Mouse (Mus musculus) embryonic facial prominence, embryonic 11.5 days (tissue): ENCODE results near the gene Gm29797. TPM values are rescaled to one million over a fixed set of nuclear protein-coding genes. Genes with fewer than 3 reads are reported as not detected.

Experiments
- polyA plus RNA-seq: library from polyadenylated mRNA; unstranded; fragments of >200 nt; fragmentation: Nextera tagmentation; extraction: Ambion mirVana; gene quantifications from 2 replicates; pipeline ENCODE4 v1.2.1, GENCODE M21; 2014

The Gm29797 gene
- polyA plus RNA-seq, 1 experiment from 2014 or later = 0.29 TPM

Other genes starting within 250 kb of the Gm29797 start
- gene Zbtb46, start 197.6 kb upstream of the Gm29797 start, polyA plus RNA-seq = 7.4 and 9.0 TPM in 2 replicates
- gene Abhd16b, start 163.8 kb upstream of the Gm29797 start, polyA plus RNA-seq = 0.11 and 0.15 TPM in 2 replicates
- gene Tpd52l2, start 159.9 kb upstream of the Gm29797 start, polyA plus RNA-seq = 166 and 169 TPM in 2 replicates
- 77.0 and 79.1 TPM in 2 replicates for gene Dnajc5, start 136.5 kb upstream of the Gm29797 start, polyA plus RNA-seq
- gene Uckl1, start 72.1 kb upstream of the Gm29797 start, polyA plus RNA-seq = 33.5 and 38.6 TPM in 2 replicates
- 79.0 and 80.3 TPM in 2 replicates for gene Prpf6, start 65.2 kb upstream of the Gm29797 start, polyA plus RNA-seq
- gene Zfp512b, start 64.2 kb upstream of the Gm29797 start, polyA plus RNA-seq = 24.4 and 31.3 TPM in 2 replicates
- gene Samd10, start 57.8 kb upstream of the Gm29797 start, polyA plus RNA-seq = 22.7 and 30.3 TPM in 2 replicates
- gene Sox18, start 14.6 kb downstream of the Gm29797 start, polyA plus RNA-seq = 15.9 and 20.4 TPM in 2 replicates
- 21.8 and 22.5 TPM in 2 replicates for gene Tcea2, start 23.3 kb downstream of the Gm29797 start, polyA plus RNA-seq
- 74.3 and 83.0 TPM in 2 replicates for gene Rgs19, start 36.9 kb downstream of the Gm29797 start, polyA plus RNA-seq
- gene Lkaaear1, start 41.4 kb downstream of the Gm29797 start, polyA plus RNA-seq = not detected in 2 replicates
- gene Oprl1, start 58.0 kb downstream of the Gm29797 start, polyA plus RNA-seq = 4.6 and 6.1 TPM in 2 replicates
- 5.8 and 6.4 TPM in 2 replicates for gene Myt1, start 106.3 kb downstream of the Gm29797 start, polyA plus RNA-seq
- gene Pcmtd2, start 180.8 kb downstream of the Gm29797 start, polyA plus RNA-seq = 40.5 and 46.1 TPM in 2 replicates
- 100 and 101 TPM in 2 replicates for gene Polr3k, start 207.3 kb downstream of the Gm29797 start, polyA plus RNA-seq